Mouse (Mus musculus) midbrain, embryonic 10.5 days (tissue): ENCODE measurements around the gene Gmppa. TPM values are rescaled to one million over a fixed set of nuclear protein-coding genes. Genes with fewer than 3 reads are reported as not detected.

ENCODE experiments used
- DNase-seq: peaks from one replicate; pipeline ENCODE4 v3.0.0-alpha.2; 2017; ENCODE audit warnings: low spot score
- H3K27ac ChIP-seq: fragments of 300-500 bp; sonication (generic); replicated peaks from 2 replicates; pipeline ENCODE4 v1.5.1; 2016; ENCODE audit warnings: mild to moderate bottlenecking
- H3K27me3 ChIP-seq: fragments of 300-500 bp; sonication (generic); 2 replicates; pipeline ENCODE4 v1.6.1; 2016; ENCODE audit warnings: low read depth, mild to moderate bottlenecking; ENCODE audit not compliant: poor library complexity, severe bottlenecking
- H3K36me3 ChIP-seq: fragments of 300-500 bp; sonication (generic); 2 replicates; pipeline ENCODE4 v1.6.1; 2016; ENCODE audit warnings: mild to moderate bottlenecking, moderate library complexity
- H3K4me1 ChIP-seq: fragments of 300-500 bp; sonication (generic); 2 replicates; pipeline ENCODE4 v1.6.1; 2016
- H3K4me3 ChIP-seq: fragments of 300-500 bp; sonication (generic); 2 replicates; pipeline ENCODE4 v1.5.1; 2016; ENCODE audit warnings: mild to moderate bottlenecking, moderate library complexity
- H3K9me3 ChIP-seq: fragments of 300-500 bp; sonication (generic); replicated peaks from 2 replicates; pipeline ENCODE4 v1.6.1; 2016; ENCODE audit warnings: mild to moderate bottlenecking
- WGBS: fragments of 180-500 bp; shearing (Covaris S2); methylation state at CpG from one replicate; pipeline ENCODE4 v1.1.7; 2016; 5-methylcytosine and 5-hydroxymethylcytosine counted together
- polyA plus RNA-seq: library from polyadenylated mRNA; unstranded; fragments of >200 nt; fragmentation: Nextera tagmentation; extraction: Ambion mirVana; gene quantifications from 2 replicates; pipeline ENCODE4 v1.2.1, GENCODE M21; 2016

Gene Gmppa
- polyA plus RNA-seq, 1 experiment from 2014 or later: 70.2 TPM

GRCm38 (mm10) chr1:75449377-75450135, 13.8 kb downstream of the Gmppa start:
- peaks cover 99% of the 10 kb centered on the region for H3K4me1 ChIP-seq

GRCm38 (mm10) chr1:75450314-75451005, 14.7 kb downstream of the Gmppa start, which contains the start of gene Asic4:
Gene Asic4 (plus strand): TSS chr1:75450436.
- peak within 1 kb of the TSS; percentile 54 for H3K4me3 ChIP-seq
- 2% methylated on average over 35 of the region's 35 CpGs for WGBS
- peak; percentile 50 for DNase-seq
- no peaks in the 10 kb centered on the region for H3K36me3 ChIP-seq
- H3K27ac ChIP-seq: peak within 1 kb of the TSS; percentile 91
- H3K27me3 ChIP-seq: peaks cover 92% of the 10 kb centered on the region
- H3K4me1 ChIP-seq: peaks cover 96% of the 10 kb centered on the region
- no peaks in the 10 kb centered on the region for H3K9me3 ChIP-seq

More at GRCm38 (mm10) chr1:75449377-75450135, 13.8 kb downstream of the Gmppa start:
- under 1% methylated on average over 8 of the region's 8 CpGs for WGBS
- Histone ChIP-seq H3K27ac (peak overlapping the region; percentile 91), H3K27me3 (peaks cover 92% of the 10 kb centered on the region), H3K36me3 (no peaks in the 10 kb centered on the region), H3K4me3 (peak overlapping the region; percentile 54), H3K9me3 (no peaks in the 10 kb centered on the region)
- peak; percentile 40 for DNase-seq

DNA sequence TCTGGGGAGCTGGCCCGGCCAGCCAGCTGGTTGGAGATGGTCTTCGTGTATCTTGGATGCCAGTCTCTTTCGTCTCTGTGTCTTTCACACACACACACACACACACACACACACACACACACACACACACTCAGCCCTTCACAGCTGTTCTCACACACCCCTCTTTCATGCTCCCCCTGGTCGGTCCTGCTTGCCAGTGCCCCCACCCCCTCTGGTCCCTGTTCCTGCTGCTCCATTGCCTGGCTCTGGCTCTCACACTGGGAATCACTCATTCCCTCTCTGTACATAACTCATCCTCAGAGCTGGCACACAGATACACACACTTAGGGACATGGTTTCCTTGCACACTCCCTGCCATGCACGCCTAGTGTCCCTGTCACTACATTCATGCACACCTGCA, 16.2 kb downstream of the Gmppa start:
- peaks cover 99% of the 10 kb centered on the region for H3K27me3 ChIP-seq
- H3K9me3 ChIP-seq: no peaks in the 10 kb centered on the region
- DNase-seq: no peak
- H3K27ac ChIP-seq: peak overlapping the region; percentile 91; the same call in 1 of the 2 replicates
- no peaks in the 10 kb centered on the region for H3K36me3 ChIP-seq
- H3K4me1 ChIP-seq: peaks cover 96% of the 10 kb centered on the region
- H3K4me3 ChIP-seq: peak overlapping the region; percentile 54
- 80% methylated on average over 5 of the region's 5 CpGs for WGBS

- Histone ChIP-seq H3K36me3 (no peaks in the 10 kb centered on the region), H3K27me3 (peaks cover 99% of the 10 kb centered on the region), H3K4me3 (no peak overlapping the region), H3K27ac (0 out of 2 replicates have a peak overlapping the region, but pooled peaks have one; percentile 19), H3K9me3 (no peaks in the 10 kb centered on the region), H3K4me1 (peaks cover 88% of the 10 kb centered on the region)
- WGBS: 78% methylated on average over 3 of the region's 3 CpGs
- no peak for DNase-seq
Measured at GRCm38 (mm10) chr1:75455433-75455832, 19.7 kb downstream of the Gmppa start.

DNA sequence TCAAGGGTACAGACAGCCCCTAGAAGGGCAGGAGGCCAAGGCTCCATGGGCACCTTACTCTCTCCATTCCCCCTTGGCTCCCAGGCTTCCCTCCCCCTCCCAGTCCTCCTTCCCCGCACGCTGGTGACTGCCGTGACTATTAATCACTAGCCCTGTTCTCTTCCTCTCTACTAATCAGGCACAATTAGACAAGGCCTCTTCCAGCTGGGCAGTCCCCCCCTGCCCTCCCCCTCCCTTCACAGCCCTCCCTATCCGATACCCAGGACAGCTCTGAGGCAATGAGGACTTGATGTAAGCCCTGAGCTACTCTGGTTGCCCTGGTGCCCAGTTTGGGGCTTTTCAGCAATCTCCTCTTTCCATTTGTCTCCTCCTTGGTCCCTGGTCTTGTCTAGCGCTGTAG, 20.2 kb downstream of the Gmppa start:
- Histone ChIP-seq H3K4me1 (peaks cover 83% of the 10 kb centered on the region), H3K27me3 (peaks cover 99% of the 10 kb centered on the region), H3K36me3 (no peaks in the 10 kb centered on the region), H3K9me3 (no peaks in the 10 kb centered on the region), H3K4me3 (no peak overlapping the region), H3K27ac (0 out of 2 replicates have a peak overlapping the region, but pooled peaks have one; percentile 19)
- 19% methylated on average over 5 of the region's 5 CpGs for WGBS
- peak; percentile 12 for DNase-seq

DNA sequence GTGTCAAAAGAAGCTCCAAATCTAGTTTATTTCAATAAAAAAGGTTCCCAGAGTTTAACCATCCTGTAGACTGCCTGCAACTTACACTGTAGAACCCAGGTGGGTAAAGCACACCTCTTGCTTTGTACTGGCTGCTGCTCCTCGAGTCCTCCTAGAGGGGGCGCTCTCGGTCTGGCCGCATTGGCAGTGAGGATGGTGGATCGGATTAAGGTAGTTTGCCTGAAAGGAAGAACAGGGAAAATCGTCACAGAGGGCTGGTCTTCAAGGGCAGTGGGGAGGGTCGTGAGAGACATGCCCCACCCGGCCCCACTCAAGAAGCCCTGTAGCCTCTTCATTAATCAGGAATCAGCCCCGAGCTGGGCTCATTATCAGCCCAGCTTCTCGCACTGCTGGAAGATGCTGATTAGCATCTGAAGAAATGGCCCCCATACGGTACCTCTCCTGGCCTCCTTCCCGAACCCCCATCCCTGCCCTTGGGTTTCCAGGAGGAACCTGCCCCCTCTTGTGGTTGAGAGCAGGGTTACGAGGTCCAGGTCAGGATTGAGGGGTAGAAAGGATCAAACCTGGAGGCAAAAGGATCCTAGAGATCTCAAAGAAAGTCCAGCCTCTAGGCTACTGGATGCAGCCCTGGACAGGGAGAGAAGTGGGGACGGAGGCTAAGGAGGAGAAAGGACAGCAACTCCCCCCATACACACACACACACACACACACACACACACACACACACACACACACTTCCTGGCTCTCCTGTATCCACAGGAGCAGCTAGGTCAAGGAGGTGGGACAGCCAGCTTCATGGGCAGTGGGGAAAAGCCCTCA, 21.2 kb downstream of the Gmppa start:
- peak; percentile 48 for DNase-seq
- no peaks in the 10 kb centered on the region for H3K36me3 ChIP-seq
- peak overlapping the region; percentile 85 for H3K27ac ChIP-seq
- WGBS: 7% methylated on average over 14 of the region's 14 CpGs
- H3K4me3 ChIP-seq: peak overlapping the region; percentile 5; the same call in 1 of the 2 replicates
- H3K9me3 ChIP-seq: no peaks in the 10 kb centered on the region
- peaks cover 74% of the 10 kb centered on the region for H3K4me1 ChIP-seq
- H3K27me3 ChIP-seq: peaks cover 98% of the 10 kb centered on the region

GRCm38 (mm10) chr1:75457710-75458024, 21.9 kb downstream of the Gmppa start:
- H3K4me3 ChIP-seq: peak overlapping the region; percentile 53
- H3K27ac ChIP-seq: peak overlapping the region; percentile 85
- H3K36me3 ChIP-seq: no peaks in the 10 kb centered on the region
- DNase-seq: no peak
- WGBS: 1% methylated on average over 8 of the region's 10 CpGs
- H3K4me1 ChIP-seq: peaks cover 71% of the 10 kb centered on the region
- peaks cover 94% of the 10 kb centered on the region for H3K27me3 ChIP-seq
- no peaks in the 10 kb centered on the region for H3K9me3 ChIP-seq

GRCm38 (mm10) chr1:75458025-75458788, 22.5 kb downstream of the Gmppa start:
- 2% methylated on average over 35 of the region's 42 CpGs for WGBS
- no peaks in the 10 kb centered on the region for H3K36me3 ChIP-seq
- peaks cover 70% of the 10 kb centered on the region for H3K4me1 ChIP-seq
- H3K4me3 ChIP-seq: peak overlapping the region; percentile 53
- peak overlapping the region; percentile 85 for H3K27ac ChIP-seq
- peak; percentile 78 for DNase-seq
- H3K9me3 ChIP-seq: no peaks in the 10 kb centered on the region
- peaks cover 89% of the 10 kb centered on the region for H3K27me3 ChIP-seq

DNA sequence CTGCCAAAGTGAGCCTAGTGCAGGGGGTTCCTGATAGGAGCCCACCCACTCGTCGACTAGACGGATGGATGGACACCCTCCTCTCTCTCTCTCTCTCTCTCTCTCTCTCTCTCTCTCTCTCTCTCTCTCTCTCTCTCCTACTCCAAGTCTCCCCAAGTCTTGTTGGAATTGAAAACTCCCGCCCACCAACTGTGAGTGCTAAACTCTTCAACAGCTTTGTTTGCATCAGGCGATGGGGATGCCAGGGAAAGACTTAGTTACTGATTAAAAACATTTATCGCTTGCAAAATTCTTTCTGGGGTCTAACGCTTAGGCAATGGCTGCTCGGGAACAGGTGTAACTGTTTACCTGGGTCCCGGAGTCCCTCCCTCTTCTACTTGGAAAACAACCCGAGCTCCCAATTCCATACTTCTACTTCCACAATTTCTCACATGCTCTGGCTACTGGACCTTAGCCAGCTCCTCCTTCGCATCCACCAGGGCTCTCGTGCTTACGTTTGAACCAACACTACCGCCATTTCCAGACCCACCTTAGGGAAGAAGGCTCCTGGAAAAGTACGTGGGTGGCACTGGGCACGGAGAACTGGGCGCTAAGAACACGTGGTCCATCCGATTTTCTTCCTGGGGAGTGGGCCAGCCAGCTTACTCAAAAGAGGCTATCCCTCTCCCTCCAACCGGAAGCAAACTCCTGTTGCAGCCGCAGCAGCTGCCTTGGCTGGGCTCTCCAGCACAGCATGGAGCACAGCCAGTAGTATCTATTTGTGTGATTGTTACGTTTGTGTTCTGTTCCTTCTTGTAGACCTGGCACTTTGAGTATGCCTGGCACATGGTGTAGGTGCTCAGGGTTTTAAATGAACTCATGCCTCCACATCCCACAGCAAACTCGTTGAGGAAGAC, 23.3 kb downstream of the Gmppa start:
- WGBS: 16% methylated on average over 23 of the region's 23 CpGs
- Histone ChIP-seq H3K36me3 (no peaks in the 10 kb centered on the region), H3K9me3 (no peaks in the 10 kb centered on the region), H3K27ac (peak overlapping the region; percentile 85), H3K4me3 (peak overlapping the region; percentile 53), H3K4me1 (peaks cover 70% of the 10 kb centered on the region), H3K27me3 (peaks cover 84% of the 10 kb centered on the region)
- no peak for DNase-seq

GRCm38 (mm10) chr1:75460297-75460696, 24.6 kb downstream of the Gmppa start:
- H3K27me3 ChIP-seq: peaks cover 84% of the 10 kb centered on the region
- no peaks in the 10 kb centered on the region for H3K36me3 ChIP-seq
- 83% methylated on average over 7 of the region's 7 CpGs for WGBS
- H3K4me1 ChIP-seq: peaks cover 71% of the 10 kb centered on the region
- H3K9me3 ChIP-seq: no peaks in the 10 kb centered on the region
- no peak overlapping the region for H3K4me3 ChIP-seq
- H3K27ac ChIP-seq: no peak overlapping the region
- DNase-seq: no peak

DNA sequence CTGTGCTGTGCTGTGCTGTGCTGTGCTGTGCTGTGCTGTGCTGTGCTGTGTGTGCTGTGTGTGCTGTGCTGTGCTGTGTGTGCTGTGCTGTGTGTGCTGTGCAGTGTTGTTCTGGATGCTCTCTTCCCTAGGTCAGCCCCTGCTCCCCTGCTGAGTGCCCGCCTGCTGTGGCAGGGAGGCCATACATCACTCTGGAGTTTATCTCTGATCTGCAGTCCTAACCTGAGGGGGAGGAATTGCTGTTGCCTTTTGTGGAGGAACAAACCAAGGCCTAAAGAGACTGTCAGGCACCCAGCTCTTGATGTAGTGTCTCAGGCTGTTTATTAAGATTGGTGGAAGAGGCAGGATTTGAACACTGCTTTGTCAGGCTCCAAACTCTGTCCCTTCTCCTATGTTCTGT, 26.9 kb downstream of the Gmppa start:
- Histone ChIP-seq H3K4me3 (no peak overlapping the region), H3K27ac (no peak overlapping the region), H3K27me3 (peaks cover 82% of the 10 kb centered on the region), H3K9me3 (no peaks in the 10 kb centered on the region), H3K36me3 (no peaks in the 10 kb centered on the region), H3K4me1 (peaks cover 62% of the 10 kb centered on the region)
- 40% methylated on average over 1 of the region's 1 CpGs for WGBS
- no peak for DNase-seq
